Mouse (Mus musculus): ENCODE data around the gene Sec24c.
A peak's percentile ranks its signal among the peaks of the same experiment; 100 is the strongest.

- peak; percentile 87 for TF ChIP-seq POLR2A (IDR thresholded peaks at IDR 0.05; ENCODE audit: borderline replicate concordance, control insufficient read depth, low read depth, low read length)
- no peak for TF ChIP-seq CTCF (IDR thresholded peaks at IDR 0.05; ENCODE audit: control insufficient read depth, insufficient read depth, low read length)
These were observed 33.3 kb upstream of the Sec24c start, which contains the start of gene Usp54 for GRCm38 (mm10) chr14:20640644-20641437.
